Mouse (Mus musculus) right cerebral cortex, postnatal 36 days (tissue): ENCODE measurements around the gene Fmnl3.
"Not testable (repeated sequence)": the region's sequence is repeated elsewhere in the genome, so short reads cannot be mapped to it uniquely, and the experiment has no call there.

ENCODE experiments used
- DNase-seq, 2 experiments: peaks; one replicate each; pipeline ENCODE4 v3.0.0; 2022; ENCODE audit warnings: low spot score in 2 of 2, mixed read lengths in 1 of 2

Gene Fmnl3

DNA sequence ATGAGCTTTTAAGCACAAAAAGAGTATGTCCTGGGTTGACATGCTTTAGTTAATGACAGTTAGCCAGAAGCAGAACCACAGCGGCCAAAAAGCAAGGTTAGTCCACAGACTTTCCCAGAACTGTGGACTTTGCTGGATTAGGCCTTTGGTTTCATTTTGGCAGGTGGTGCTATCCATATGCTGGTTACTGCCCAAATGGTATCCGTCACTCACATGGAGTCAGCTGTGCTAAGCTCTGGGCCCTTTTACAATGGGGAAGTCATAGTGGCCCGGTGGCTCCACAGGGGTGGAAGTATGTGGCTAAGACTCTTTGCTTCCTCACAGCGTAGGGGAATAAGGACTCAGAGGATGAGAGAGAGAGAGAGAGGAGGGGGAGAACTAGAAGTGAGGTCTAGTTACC is 17.7 kb upstream of the Fmnl3 start:
- no peak for DNase-seq

GRCm38 (mm10) chr15:99386796-99387195 is 16.5 kb upstream of the Fmnl3 start:
- DNase-seq = no peak

DNA sequence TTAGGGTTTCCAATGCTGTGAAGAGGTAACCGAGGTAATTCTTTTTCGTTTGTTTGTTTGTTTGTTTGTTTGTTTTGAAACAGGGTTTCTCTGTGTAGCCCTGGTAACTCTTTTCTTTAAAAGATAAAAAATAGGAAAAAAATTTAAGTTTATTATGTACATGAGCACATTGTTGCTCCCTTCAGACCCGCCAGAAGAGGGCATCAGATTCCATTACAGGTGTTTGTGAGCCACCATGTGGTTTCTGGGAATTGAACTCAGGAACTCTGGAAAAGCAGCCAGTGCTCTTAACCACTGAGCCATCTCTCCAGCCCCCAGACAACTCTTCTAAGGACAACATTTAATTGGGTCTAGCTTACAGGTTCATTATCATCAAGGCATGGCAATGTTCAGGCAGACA is 15.8 kb upstream of the Fmnl3 start:
- not testable (repeated sequence) for DNase-seq

DNA sequence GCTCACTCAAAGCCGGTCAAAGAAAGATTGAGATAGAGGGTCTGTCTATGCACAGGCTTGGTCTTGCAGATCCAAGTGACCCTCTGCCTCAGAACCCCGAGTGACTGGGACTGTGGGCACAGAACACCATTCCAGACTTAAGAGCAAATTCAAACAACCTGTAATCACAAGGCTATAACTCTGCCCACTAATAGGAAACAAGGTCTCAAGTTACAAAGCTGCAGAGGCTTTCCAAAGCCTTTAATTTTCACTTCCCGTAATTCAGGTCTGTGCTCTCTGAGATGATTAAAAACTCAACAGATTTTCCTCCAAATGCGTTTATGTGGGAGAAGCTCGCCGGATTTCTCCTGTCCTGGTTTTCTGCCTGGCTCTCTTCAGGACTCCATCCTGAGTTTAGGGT is 13.8 kb upstream of the Fmnl3 start:
- no peak for DNase-seq

- DNase-seq = no peak
These were observed 12.6 kb upstream of the Fmnl3 start for GRCm38 (mm10) chr15:99382893-99383292.

GRCm38 (mm10) chr15:99376240-99376639 is 6.0 kb upstream of the Fmnl3 start:
- no peak for DNase-seq

- no peak for DNase-seq
These were observed 5.3 kb upstream of the Fmnl3 start for GRCm38 (mm10) chr15:99375581-99375980.

DNA sequence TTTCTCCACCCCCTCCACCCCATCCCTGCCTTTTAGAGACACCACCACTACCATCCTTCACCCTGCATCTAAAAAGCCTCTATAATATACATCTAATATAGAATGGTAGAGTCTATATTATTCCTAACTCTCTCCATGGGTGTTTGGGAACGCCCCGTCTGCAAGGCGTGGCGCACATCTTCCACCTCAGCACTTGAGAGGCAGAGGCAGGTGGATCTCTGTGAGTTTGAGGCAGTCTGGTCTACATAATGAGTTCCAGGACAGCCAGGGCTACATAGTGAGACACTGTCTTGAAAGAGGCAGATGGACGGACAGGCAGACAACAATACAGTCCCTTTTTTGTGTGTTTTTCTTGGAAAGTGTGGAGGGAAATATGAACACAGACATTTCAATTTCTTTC is 4.8 kb upstream of the Fmnl3 start:
- DNase-seq = no peak

DNA sequence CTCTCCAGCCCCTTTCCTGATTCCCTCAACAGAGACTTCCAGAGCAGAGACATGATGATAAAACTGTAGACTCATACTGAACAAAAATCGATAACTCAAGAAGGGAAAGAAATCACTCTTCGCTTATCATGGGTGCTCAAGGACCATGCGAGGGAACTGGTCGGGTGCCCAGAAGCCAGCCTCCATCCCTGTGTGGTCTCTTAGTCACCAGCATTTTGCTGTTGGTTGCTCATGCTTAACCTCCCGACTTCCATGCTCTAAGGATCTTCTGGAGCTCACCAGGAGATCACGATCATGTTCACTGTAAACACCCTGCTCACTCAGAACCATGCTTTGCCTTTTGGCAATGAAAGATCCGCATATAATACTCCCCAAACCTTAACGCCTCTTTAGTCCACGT is 2.5 kb upstream of the Fmnl3 start:
- DNase-seq = no peak

- no peak for DNase-seq
These were observed 1.5 kb upstream of the Fmnl3 start for GRCm38 (mm10) chr15:99371526-99372340.

DNA sequence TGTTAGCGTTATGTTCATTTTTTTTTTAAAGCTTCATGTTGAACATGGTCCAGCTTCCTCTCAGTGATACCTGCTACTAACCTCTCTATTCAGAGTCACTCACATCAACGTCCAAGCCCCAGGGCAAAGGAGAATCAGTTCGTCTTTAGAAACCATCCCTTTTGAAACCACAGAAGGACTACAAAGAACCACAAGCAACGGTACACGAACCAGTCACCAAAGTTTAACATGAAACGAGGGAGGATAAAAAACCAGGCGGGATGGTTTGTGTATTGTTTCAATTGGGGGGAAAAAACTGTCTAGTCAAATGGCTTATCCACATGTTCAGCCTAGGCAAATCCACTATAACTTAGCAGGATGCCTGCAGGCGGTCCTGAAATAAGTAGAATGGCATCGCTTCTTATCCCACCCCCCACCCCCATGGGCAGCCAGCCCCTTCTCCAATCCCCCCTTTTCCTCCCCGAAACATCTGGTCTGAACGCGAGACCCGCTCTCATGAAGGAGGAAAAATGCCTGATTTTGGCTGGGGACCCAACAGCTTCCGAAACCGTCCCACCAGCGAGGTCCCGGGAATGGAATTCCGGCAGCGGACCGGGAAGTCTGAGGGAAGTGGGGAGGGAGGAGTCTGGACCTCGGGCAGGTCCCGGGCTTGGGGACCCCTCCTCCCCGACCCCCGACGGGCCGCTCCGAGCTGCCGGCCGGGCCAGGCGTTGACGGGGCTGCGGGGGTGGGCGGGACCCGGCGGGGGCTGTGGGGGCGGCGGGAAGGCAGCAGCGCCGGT is 701 bp downstream of the Fmnl3 start:
- no peak for DNase-seq

DNA sequence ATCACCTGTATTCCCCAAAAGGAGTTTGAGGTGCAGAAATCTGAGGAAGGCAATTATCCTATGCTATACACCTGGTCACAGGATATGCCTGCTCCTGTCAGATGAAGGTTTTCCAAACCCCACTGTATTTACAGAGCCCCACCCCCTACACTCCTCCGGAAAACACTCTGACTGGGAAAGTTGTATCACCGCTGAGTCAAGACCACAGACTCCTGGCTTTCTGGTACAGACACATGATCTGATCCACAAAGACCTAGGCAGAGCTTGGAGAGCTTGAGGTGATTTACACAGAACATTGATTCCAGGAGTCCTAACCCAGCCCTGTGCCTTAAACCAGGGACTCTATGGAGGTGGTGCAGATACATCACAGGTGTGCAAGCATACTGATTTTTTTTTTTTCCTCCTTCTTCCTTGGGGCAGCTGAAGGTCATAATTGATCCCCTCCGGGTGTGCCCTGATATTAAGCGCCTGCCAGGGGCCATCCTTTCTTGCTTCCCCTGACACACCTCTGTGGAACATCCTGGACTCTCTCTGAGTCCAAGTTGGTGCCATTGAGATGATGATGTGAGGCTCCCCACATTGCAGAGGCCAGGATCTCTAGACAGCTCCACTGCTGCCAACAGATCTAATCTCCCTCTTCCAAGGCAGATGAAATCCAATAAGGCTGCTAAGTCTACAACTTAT is 1.6 kb downstream of the Fmnl3 start:
- no peak for DNase-seq

DNA sequence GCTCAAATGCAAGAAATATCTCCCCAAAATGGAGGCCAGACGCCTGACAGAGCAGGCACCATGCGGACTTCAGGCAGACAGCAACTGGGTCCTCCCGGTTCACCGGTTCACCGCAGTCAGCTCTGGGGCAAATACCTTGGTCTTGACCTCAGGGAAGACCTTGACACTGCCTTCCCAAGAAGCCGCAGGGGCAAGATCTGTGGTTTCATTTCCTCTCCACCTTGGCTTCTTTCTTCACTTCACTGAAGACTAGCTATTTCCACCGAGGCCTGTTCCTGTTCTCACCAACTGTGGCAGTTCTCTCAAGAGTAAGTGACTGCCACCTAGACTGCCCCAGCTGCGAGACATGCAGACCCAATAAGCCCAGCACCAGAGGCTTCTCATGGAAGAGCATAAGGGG is 5.4 kb downstream of the Fmnl3 start:
- DNase-seq = no peak

- no peak for DNase-seq
These were observed 6.2 kb downstream of the Fmnl3 start for GRCm38 (mm10) chr15:99364022-99364530.

DNA sequence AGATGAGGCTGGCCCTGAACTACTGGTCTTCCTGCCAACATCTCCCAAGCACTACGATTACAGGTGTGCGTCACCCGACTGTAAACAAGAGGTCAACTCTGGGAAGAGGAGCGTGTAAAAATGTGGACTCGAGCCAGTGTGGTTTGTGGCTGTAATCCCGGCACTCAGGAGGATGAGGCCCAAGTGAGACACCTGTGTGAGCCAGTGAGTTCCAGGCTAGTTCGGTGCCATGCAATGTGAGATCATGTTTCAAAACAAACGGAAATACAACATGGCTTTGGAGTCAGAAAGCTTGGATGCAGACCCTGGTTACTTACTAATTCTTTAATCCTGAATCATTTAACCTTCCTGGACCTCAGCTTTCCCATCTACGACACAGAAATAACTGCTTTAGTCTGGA is 11.3 kb downstream of the Fmnl3 start:
- DNase-seq = no peak

GRCm38 (mm10) chr15:99356462-99356861 is 13.8 kb downstream of the Fmnl3 start:
- no peak for DNase-seq

DNA sequence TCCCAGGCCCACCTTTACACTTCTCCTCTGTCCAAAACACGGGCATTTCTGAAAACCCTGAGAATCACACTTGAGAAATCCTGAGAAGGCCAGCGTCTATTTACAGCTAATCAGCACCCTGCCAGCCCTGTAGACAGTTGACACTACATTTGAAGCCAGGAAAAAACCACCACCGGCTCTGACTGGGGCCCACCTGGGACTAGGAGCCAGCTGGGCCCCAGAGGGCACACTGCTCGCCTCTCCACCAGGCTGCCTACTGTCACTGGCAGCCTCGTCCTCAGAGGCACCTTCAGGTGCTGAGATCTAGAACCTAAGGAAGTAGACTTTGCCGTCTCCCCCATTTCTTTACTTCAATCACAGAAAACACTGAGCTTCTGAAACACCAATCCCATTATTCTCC is 14.6 kb downstream of the Fmnl3 start:
- no peak for DNase-seq

DNA sequence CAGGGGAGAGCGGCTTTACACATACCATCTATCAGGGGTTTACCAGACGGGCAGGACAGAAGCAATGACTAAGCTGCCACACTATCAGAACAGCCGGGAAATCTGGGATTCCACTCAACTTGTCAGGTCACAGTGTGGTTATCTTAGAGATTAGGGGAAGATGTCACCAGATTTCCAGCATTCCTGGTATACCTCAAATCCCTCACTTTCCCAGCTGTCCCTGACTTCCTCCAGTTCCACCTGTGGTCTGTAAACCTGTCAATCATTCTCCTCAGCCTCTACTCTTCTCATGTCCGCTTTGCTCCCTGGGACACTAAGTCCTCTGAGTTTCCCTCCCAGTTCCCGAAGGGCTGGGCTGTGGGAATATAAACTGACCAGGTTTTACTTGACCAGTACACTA is 18.0 kb downstream of the Fmnl3 start:
- no peak for DNase-seq

DNA sequence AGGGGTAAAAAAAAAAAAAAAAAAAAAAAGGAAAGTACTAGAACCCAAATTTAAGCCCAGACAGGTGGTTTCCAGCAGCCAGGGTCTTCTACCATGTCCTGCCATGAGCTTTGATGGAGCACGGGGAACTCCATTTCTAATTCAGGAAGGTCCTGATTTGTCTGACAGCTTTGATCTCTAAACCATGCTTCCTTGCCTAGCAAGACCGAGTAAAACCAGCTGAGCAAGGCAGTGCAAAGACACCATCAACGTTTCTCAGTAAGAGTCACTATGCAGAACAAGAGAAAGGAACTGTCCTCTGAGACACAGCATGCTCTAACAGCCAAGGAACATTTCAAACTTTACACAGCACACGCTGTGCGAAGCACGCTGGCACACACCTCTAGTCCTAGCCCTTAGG is 18.7 kb downstream of the Fmnl3 start:
- DNase-seq = no peak

GRCm38 (mm10) chr15:99344961-99345360 is 25.3 kb downstream of the Fmnl3 start:
- DNase-seq = no peak

- DNase-seq = no peak
These were observed 26.0 kb downstream of the Fmnl3 start for GRCm38 (mm10) chr15:99344148-99344870.
